Mouse (Mus musculus): Measurements from ENCODE around the gene Rsg1.

DNA sequence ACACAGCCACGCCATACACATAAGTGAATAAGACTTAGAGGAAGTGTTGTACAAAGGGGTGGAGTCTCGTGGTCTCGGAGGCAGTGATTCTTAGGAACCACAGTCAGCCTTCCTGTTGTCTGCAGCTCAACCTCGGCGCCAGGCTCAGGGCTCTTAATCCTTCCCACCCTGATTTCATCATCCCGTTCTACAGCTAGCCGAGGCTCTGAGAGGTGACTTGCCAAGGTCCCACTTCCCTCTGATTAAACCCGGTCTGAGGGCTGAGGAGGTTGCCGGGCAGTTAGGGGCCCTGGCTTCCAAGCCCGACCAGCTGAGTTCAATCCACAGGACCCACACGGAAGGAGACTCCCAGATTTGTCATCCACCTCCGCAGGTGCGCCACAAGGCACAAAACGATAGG is 59.1 kb downstream of the Rsg1 start:
- TF ChIP-seq POLR2A (IDR thresholded peaks at IDR 0.05; ENCODE audit: borderline replicate concordance, extremely low read depth, low read depth, low read length) (peak; percentile 40; the same call in 1 of the 2 replicates), CTCF (IDR thresholded peaks at IDR 0.05; ENCODE audit: insufficient read depth, low read length) (no peak)
